Mouse (Mus musculus): ENCODE results near the gene Npffr2. TPM values are rescaled to one million over a fixed set of nuclear protein-coding genes. Genes with fewer than 3 reads are reported as not detected.

Npffr2 gene
- total and polyA plus RNA-seq, 3 experiments: not detected

DNA sequence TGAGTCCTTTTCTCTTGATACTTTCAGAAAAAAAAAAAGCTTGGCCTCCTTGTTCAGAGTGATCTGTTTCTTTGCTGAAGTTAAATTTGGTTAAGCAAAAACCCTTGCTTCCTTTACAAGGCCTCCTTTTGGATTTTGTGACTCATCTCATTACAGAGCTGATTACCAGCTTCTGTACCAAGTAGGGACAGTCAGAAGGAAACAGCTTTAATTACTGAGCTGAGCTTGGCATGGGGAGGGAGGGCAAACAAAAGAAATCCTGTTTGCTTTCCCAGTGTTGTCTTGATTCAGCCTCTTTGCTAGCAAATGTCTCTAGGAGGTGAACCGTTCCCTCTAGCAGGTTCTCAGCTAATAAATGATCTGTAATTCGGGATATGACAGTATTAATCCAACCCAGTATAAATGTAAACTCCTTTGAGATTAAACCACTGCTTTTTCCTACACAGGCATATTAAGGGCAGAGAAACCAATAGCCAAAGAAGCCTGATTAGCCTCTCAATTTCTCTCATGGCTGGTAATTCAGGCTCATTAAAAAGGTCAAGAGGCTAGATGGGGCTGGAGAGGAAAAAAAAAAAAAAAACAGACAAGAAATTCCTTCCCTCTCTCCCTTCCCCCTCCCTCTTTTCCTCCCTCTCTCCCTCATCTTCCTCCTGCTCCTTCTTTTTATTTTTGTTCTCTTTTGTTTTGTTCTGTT, 84.2 kb downstream of the Npffr2 start:
- 58% methylated on average over 2 of the region's 2 CpGs for WGBS
- intact Hi-C loops (cut with DNase I): no loop called here
- DNase-seq: no peak
- Histone ChIP-seq H3K27ac (no peak overlapping the region), H3K27me3 (ENCODE audit: control insufficient read depth, insufficient read depth, low read length) (no peaks in the 10 kb centered on the region), H3K4me1 (ENCODE audit: control insufficient read depth, insufficient read depth, low read length) (no peaks in the 10 kb centered on the region), H3K9ac (ENCODE audit: low read depth, low read length) (no peak overlapping the region), H3K4me3 (no peak overlapping the region), H3K36me3 (ENCODE audit: control insufficient read depth, insufficient read depth, low read length) (no peaks in the 10 kb centered on the region), H3K79me2 (replicated peaks; ENCODE audit: control insufficient read depth, insufficient read depth, low read length) (no peaks in the 10 kb centered on the region)
- no peak for TF ChIP-seq CTCF (IDR thresholded peaks at IDR 0.05)
- no peak for TF ChIP-seq POLR2A (IDR thresholded peaks at IDR 0.05; ENCODE audit: insufficient read depth, low read depth, low read length)
- no peak for TF ChIP-seq EP300 (IDR thresholded peaks at IDR 0.05; ENCODE audit: insufficient read depth, low read depth, low read length)

GRCm38 (mm10) chr5:89612262-89612661, 85.0 kb downstream of the Npffr2 start:
- Histone ChIP-seq H3K9ac (ENCODE audit: low read depth, low read length) (no peak overlapping the region), H3K4me1 (ENCODE audit: control insufficient read depth, insufficient read depth, low read length) (no peaks in the 10 kb centered on the region), H3K79me2 (replicated peaks; ENCODE audit: control insufficient read depth, insufficient read depth, low read length) (no peaks in the 10 kb centered on the region), H3K4me3 (no peak overlapping the region), H3K27ac (no peak overlapping the region), H3K36me3 (ENCODE audit: control insufficient read depth, insufficient read depth, low read length) (no peaks in the 10 kb centered on the region), H3K27me3 (ENCODE audit: control insufficient read depth, insufficient read depth, low read length) (no peaks in the 10 kb centered on the region)
- 67% methylated on average over 6 of the region's 6 CpGs for WGBS
- intact Hi-C loops (cut with DNase I): no loop called here
- no peak for DNase-seq
- no peak for TF ChIP-seq CTCF (IDR thresholded peaks at IDR 0.05)
- no peak for TF ChIP-seq EP300 (IDR thresholded peaks at IDR 0.05; ENCODE audit: insufficient read depth, low read depth, low read length)

DNA sequence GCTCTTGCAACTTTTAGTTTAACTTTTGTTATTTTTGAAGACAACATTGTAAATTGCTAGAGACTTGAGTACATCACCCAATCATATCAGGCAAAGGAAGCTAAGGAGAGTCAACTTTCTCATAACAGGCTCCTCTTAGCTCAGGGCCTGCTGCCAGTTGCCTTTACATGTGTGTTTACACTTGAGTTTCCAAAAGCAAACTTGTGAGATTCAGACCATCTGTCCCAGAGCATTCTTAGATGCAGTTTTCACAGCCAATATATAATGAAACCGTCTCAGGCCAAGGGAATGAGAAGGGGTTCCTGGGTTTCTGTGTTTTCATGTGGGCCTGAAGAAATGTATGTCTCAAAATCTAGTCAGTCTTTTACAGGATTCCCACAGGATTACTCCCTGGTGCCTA, 104.4 kb downstream of the Npffr2 start:
- intact Hi-C loops (cut with DNase I): no loop called here
- no peak overlapping the region for H3K9ac ChIP-seq (ENCODE audit: low read depth, low read length)

More for the DNA sequence above, 104.4 kb downstream of the Npffr2 start:
- no peaks in the 10 kb centered on the region for H3K27me3 ChIP-seq (ENCODE audit: control insufficient read depth, insufficient read depth, low read length)
- no peak overlapping the region for H3K4me3 ChIP-seq
- 50% methylated on average over 1 of the region's 1 CpGs for WGBS
- no peak overlapping the region for H3K27ac ChIP-seq
- H3K4me1 ChIP-seq (ENCODE audit: control insufficient read depth, insufficient read depth, low read length): no peaks in the 10 kb centered on the region
- TF ChIP-seq EP300 (IDR thresholded peaks at IDR 0.05; ENCODE audit: insufficient read depth, low read depth, low read length): no peak
- no peak for TF ChIP-seq CTCF (IDR thresholded peaks at IDR 0.05)
- no peak for TF ChIP-seq POLR2A (IDR thresholded peaks at IDR 0.05; ENCODE audit: insufficient read depth, low read depth, low read length)
- no peaks in the 10 kb centered on the region for H3K79me2 ChIP-seq (replicated peaks; ENCODE audit: control insufficient read depth, insufficient read depth, low read length)
- DNase-seq: no peak
- no peaks in the 10 kb centered on the region for H3K36me3 ChIP-seq (ENCODE audit: control insufficient read depth, insufficient read depth, low read length)

Other genes with a start within 250 kb of the Npffr2 start
- gene Gc, start 69.5 kb upstream of the Npffr2 start, total RNA-seq (2021): not detected
- gene Gc, start 69.5 kb upstream of the Npffr2 start, polyA plus RNA-seq (2012; rRNA removed): 0.06 and 2.5 TPM in 2 replicates